Mouse (Mus musculus) 3134 (cell line): ENCODE results near the gene Fhit.
A peak's percentile ranks its signal among the peaks of the same experiment; 100 is the strongest.

ENCODE experiments used
- DNase-seq: peaks from one replicate; pipeline ENCODE4 v3.0.0-alpha.2; 2011; ENCODE audit warnings: low spot score; ENCODE audit not compliant: insufficient read length; ENCODE audit errors: extremely low read depth

The Fhit gene

DNA sequence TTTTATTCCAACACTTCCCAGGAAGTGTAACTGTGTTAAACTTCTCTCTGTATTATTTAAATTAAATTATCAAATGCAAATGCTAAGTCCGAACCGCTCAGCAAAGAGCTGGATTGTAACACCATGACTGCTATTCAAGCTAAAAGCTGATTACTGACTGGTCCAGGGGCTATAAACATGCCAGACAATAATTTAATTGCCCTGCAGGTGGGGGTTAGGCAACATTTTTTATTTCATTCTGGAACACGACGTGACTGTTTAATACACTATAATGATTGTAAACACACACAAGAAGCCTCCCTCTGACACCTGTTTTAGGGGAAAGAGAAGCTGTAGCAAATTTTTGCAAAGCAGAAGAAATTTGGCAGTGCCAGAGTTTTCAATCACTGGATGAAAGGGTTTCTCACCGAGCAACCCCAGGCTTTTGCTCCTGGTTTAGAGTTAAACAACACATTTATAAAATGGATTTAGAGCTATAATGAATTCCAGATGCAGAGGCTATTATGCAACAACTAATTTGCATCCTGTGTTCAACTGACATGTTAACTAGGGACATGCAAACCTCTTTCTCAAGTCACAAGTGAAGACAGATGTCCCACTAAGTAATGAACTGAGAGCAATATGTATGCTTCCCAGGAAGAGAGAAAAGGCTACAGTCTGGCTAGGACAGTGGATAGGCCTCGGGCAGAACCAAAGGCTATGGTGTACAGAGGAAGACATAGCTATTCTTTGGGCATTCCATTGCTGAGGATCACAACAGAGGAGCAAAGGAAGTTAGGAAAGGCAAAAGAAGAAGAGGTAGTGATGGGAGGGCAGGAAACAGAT lies 1538.4 kb downstream of the Fhit start:
- no peak for DNase-seq

- no peak for DNase-seq
Measured at GRCm38 (mm10) chr14:9620902-9621540, 1540.8 kb downstream of the Fhit start.

GRCm38 (mm10) chr14:9619840-9620239 lies 1542.0 kb downstream of the Fhit start:
- no peak for DNase-seq

DNA sequence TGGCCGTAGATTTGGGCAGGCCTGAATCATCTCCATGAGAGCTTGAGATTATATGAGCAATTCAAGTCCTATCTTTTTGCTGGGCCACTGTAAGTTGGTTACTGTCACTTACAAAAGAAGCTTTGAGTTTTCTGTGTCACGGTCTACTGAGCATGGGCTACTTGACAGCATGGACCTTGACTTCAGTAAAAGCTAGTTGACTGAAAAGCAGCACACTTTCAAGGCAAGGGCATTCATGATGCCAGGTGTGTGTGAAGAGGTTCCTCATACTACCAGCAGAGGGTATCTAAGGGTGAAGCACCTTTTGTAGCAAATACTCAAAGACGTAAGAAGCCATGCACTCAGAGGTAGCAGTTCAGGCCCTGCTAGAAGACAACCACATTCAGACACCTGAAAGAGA lies 1548.7 kb downstream of the Fhit start:
- DNase-seq = no peak

DNA sequence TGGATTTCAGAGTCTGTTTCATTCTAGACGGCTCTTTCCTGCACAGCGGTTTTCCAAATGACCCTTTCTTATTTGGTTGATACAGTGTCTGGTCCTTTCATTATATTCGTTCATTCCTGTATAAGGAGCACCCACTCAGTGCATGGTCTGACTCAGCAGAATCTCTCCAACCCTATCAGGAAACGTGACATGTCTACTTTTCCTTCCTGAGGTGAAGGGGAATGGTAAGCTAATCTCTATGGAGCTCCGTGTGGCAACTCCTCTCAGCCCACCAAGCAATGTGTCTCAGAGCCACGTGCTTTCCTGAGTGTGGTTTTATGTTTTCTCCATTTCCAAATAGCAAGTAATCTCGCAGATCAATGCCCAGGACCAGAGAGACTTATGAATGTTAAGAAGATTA lies 1552.7 kb downstream of the Fhit start:
- no peak for DNase-seq

- DNase-seq = no peak
Measured at GRCm38 (mm10) chr14:9606584-9607377, 1555.1 kb downstream of the Fhit start.

GRCm38 (mm10) chr14:9600271-9600670 lies 1561.6 kb downstream of the Fhit start:
- DNase-seq = no peak

GRCm38 (mm10) chr14:9597460-9597977 lies 1564.3 kb downstream of the Fhit start:
- no peak for DNase-seq

GRCm38 (mm10) chr14:9589121-9589520 lies 1572.7 kb downstream of the Fhit start:
- no peak for DNase-seq

GRCm38 (mm10) chr14:9587900-9588299 lies 1573.9 kb downstream of the Fhit start:
- no peak for DNase-seq

DNA sequence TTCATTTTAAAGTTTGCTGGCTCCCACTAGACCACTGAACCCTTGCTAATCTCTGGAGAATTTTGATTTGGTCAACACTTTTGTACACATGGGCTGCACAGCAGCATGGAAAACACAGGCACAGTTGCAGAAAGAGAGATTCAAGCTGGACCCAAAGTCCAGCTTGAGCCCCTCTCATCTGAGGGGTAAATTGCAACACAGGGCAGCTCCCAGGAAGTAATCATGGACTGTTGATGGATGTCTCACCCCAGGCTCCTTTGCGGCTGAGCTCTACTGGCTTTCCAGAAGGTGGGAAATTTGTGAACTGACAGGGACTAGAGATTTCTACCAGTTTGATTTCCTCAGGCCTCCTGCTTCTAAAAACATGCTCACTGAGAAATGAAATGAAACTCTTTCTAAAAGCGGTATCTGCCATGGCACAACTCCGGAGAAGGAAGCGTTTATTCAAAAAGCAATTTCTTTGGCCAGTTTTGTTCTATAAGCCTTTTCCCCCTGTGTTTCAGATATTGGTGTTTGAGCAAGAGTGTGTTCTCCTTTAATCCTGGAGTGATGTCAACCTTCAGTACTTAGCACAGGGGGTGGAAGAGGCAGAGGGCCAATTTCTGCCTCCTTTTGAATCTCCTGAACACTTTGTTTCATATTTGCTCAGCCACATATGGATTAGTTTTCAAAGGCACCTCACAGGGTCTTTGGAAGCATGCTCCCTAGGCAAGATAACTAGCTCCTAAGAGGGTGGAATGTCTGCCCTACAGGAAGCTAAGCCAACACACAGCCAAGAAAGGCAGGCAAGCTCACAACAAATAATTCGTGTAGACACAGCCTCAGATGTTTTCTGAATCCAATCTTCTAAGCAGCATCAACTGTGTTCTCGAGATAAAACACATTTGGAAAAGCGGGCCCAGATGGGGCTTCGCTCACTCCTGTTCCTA lies 1578.3 kb downstream of the Fhit start:
- DNase-seq = no peak

GRCm38 (mm10) chr14:9556333-9556732 lies 1605.5 kb downstream of the Fhit start:
- no peak for DNase-seq

DNA sequence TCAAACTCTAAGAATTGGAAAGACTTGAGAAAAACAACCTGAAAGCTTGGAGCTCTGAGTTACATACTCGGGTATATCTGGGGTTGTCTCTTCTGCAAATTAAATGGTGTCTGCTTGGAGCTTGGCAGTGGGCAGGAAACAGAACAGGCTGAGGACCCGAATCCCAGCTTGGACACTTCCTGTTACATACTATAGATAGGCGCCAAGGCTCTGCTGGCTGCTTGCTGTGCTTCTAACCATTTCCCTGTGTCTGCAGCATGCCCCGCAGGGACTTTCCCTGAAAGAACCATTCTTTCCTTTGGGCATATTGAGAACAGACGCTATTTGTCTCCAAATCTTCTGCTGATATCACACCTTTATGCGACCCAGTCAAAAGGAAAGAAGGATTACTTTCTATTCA lies 1606.0 kb downstream of the Fhit start:
- DNase-seq = no peak

GRCm38 (mm10) chr14:9552149-9552548 lies 1609.7 kb downstream of the Fhit start:
- DNase-seq = no peak

GRCm38 (mm10) chr14:9547952-9548351 lies 1613.9 kb downstream of the Fhit start:
- peak; percentile 16 for DNase-seq

DNA sequence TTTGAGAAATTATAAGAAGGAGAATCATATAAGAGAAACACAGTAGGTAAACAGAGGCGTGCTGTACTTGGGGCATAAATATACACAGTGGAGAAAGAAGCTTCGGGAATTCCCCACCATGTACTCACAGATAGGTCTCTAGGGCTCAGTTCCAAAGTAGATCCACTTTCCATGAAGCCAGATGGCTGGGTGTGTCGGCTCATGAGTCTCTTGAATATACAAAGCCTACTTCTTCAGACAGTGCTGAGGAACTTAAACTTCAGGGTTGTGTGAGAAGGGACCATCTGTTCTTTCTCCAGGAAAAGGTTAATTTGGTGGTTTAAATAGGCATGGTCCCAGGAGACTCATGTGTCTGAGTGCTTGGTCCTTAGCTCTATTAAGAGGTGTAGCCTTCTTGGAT lies 1617.5 kb downstream of the Fhit start:
- no peak for DNase-seq

- DNase-seq = no peak
Measured at GRCm38 (mm10) chr14:9535491-9535890, 1626.3 kb downstream of the Fhit start.

GRCm38 (mm10) chr14:9529247-9529646 lies 1632.6 kb downstream of the Fhit start:
- DNase-seq = no peak

- no peak for DNase-seq
Measured at GRCm38 (mm10) chr14:9526136-9526535, 1635.7 kb downstream of the Fhit start.

GRCm38 (mm10) chr14:9517651-9518050 lies 1644.2 kb downstream of the Fhit start:
- no peak for DNase-seq
